8 mouse cellular contexts compared by ENCODE assay signal in the genomic region with DNA sequence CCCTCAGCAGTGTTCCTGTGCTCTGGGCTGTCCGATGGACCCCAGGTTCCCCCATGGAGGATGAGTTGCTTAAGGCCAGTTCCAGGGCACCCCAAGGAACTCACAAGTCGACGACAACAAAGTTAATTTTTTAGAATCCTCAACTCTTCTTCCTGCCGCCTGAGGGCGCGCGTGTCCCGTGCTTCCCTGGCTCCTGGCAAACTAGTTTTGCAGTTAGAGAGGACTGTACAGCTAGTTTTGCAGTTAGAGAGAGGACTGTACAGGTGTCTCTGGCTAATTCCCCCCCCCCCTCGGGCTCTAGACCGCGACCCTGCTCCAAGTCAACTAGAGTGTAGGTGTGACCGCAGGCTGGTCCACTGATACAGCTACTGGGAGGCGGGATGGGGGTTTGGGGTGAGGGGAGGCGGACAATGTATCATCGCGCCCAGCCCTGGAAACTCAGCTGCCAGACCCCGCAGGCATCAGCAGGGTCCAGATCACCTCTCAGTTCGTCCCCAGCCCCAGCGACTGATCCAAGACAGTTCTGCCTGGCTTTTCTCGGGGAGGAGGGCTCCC. TPM values are rescaled to one million over a fixed set of nuclear protein-coding genes. Genes with fewer than 3 reads are reported as not detected.
A peak's percentile ranks its signal among the peaks of the same experiment; 100 is the strongest.
DNase-seq lines count a peak whose midpoint lies in the region; ATAC-seq and TF ChIP-seq lines count a peak whose summit lies in the region.

No protein-coding gene starts in this region.

- peak; percentile 15 for ATAC-seq in inflammation-experienced regulatory T-cells, adult 6 months
- no peak for ATAC-seq in liver, embryonic 16.5 days (ENCODE audit: low read depth)

- peaks cover 3% of the 10 kb centered on the region; the same call in 1 of the 2 replicates for H3K36me3 ChIP-seq in liver, embryonic 16.5 days (ENCODE audit: control insufficient read depth, insufficient read depth)

- H3K4me3 ChIP-seq in cerebellum, adult 2 months (replicated peaks; ENCODE audit: insufficient read depth, low read depth, low read length): no peak overlapping the region
- peak overlapping the region; percentile 80 for H3K4me3 ChIP-seq in gastrocnemius, adult 2 months
- no peak overlapping the region for H3K4me3 ChIP-seq in liver, embryonic 16.5 days (ENCODE audit: low read depth, low read length)
- no peak overlapping the region for H3K4me3 ChIP-seq in olfactory bulb, adult 2 months (ENCODE audit: insufficient read depth, low read depth, low read length)

- peak overlapping the region; percentile 91; the same call in 1 of the 2 replicates for H3K4me2 ChIP-seq in liver, embryonic 16.5 days (ENCODE audit: low read depth, low read length)

- TF ChIP-seq CTCF in cerebellum, adult 2 months (IDR thresholded peaks at IDR 0.05; ENCODE audit: borderline replicate concordance, insufficient read depth, low read depth, low read length): peak; percentile 95
- TF ChIP-seq CTCF in gastrocnemius, adult 2 months (IDR thresholded peaks at IDR 0.05): peak; percentile 86
- TF ChIP-seq CTCF in olfactory bulb, adult 2 months (IDR thresholded peaks at IDR 0.05; ENCODE audit: insufficient read depth, low read depth, low read length): peak; percentile 85

- peak; percentile 45 to 61 for DNase-seq in right cerebral cortex, adult 2 months (ENCODE audit: low spot score in 2 of 2)
- DNase-seq in right cerebral cortex, postnatal 25 days: no peak
- DNase-seq in cerebellum, adult 2 months: peak; percentile 69 to 73
- peak; percentile 82 for DNase-seq in gastrocnemius, adult 2 months
- peak; percentile 56 to 81 for DNase-seq in thymus, postnatal 10 days (ENCODE audit: low spot score in 2 of 2)

- no peak for TF ChIP-seq POLR2A in cerebellum, adult 2 months (IDR thresholded peaks at IDR 0.05; ENCODE audit: borderline replicate concordance, insufficient read depth, low read length)
- TF ChIP-seq POLR2A in olfactory bulb, adult 2 months (IDR thresholded peaks at IDR 0.05; ENCODE audit: insufficient read depth, low read depth, low read length): no peak

- H3K9me3 ChIP-seq in liver, embryonic 16.5 days (replicated peaks; ENCODE audit: control insufficient read depth, low read length): no peaks in the 10 kb centered on the region

- peaks cover 11% of the 10 kb centered on the region; the same call in 1 of the 2 replicates for H3K4me1 ChIP-seq in cerebellum, adult 2 months (ENCODE audit: control insufficient read depth, insufficient read depth, low read length)
- peaks cover 19% of the 10 kb centered on the region for H3K4me1 ChIP-seq in liver, embryonic 16.5 days (ENCODE audit: control insufficient read depth, low read depth, low read length)
- peaks cover 10% of the 10 kb centered on the region; the same call in 1 of the 2 replicates for H3K4me1 ChIP-seq in olfactory bulb, adult 2 months (ENCODE audit: control insufficient read depth, insufficient read depth, low read length)

- 20% methylated on average over 20 of the region's 20 CpGs for WGBS in cerebellum, adult 2 months
- 26% methylated on average over 20 of the region's 20 CpGs for WGBS in liver, embryonic 16.5 days (ENCODE audit: insufficient replicate concordance)
- 22% methylated on average over 20 of the region's 20 CpGs for WGBS in olfactory bulb, adult 2 months

- H3K9ac ChIP-seq in liver, embryonic 16.5 days (ENCODE audit: low read depth, low read length): no peak overlapping the region

- H3K27ac ChIP-seq in cerebellum, adult 2 months (ENCODE audit: insufficient read depth, low read length): no peak overlapping the region
- H3K27ac ChIP-seq in gastrocnemius, adult 2 months: peak overlapping the region; percentile 92
- H3K27ac ChIP-seq in liver, embryonic 16.5 days (ENCODE audit: low read length): peak overlapping the region; percentile 80; the same call in 1 of the 2 replicates
- H3K27ac ChIP-seq in olfactory bulb, adult 2 months (ENCODE audit: insufficient read depth, low read depth, low read length): no peak overlapping the region

- intact Hi-C loops in gastrocnemius, adult 2 months (cut with DNase I): loop anchor here (1.0 to 10.0 kb wide), 3 partner anchors 49 to 368 kb away; no protein-coding TSS in a partner anchor

- H3K27me3 ChIP-seq in cerebellum, adult 2 months (ENCODE audit: control insufficient read depth, insufficient read depth, low read length): no peaks in the 10 kb centered on the region
- H3K27me3 ChIP-seq in liver, embryonic 16.5 days (ENCODE audit: control insufficient read depth, insufficient read depth, low read depth, low read length): peaks cover under 1% of the 10 kb centered on the region

RNA-seq across cellular contexts. Expression of gene Fam207a, which starts 1.6 kb away (rescaled TPM):
- polyA plus RNA-seq in cerebellum, adult 2 months (2012; rRNA removed): 36.5 and 39.0 TPM in 2 replicates
- total RNA-seq in gastrocnemius, adult 2 months (2021): 1 to 10 TPM; 5.4 to 8.4 TPM
- polyA plus RNA-seq in inflammation-experienced regulatory T-cells, adult 6 months (2017; shearing (Covaris generic)): 10 to 100 TPM; 13.7 to 16.1 (median 15.1) TPM
- polyA plus RNA-seq in liver, embryonic 16.5 days (2015; fragmentation: Nextera tagmentation; extraction: Ambion mirVana): 12.1 and 13.8 TPM in 2 replicates
- not detected in 2 replicates for polyA plus RNA-seq in olfactory bulb, adult 2 months (2012; ENCODE audit: insufficient read depth, insufficient read length, low replicate concordance, missing spikeins)

RNA-seq across cellular contexts. Expression of gene Itgb2, which starts 12.9 kb away (rescaled TPM):
- polyA plus RNA-seq in cerebellum, adult 2 months (2012; rRNA removed): 2.3 and 2.4 TPM in 2 replicates
- total RNA-seq in gastrocnemius, adult 2 months (2021): 1 to 10 TPM in 1 of 2 experiments, under 1 TPM in 1; 0.92 to 1.8 TPM
- polyA plus RNA-seq in inflammation-experienced regulatory T-cells, adult 6 months (2017; shearing (Covaris generic)): 100 to 1,000 TPM; 493 to 517 (median 499) TPM
- 18.2 and 20.6 TPM in 2 replicates for polyA plus RNA-seq in liver, embryonic 16.5 days (2015; fragmentation: Nextera tagmentation; extraction: Ambion mirVana)
- 191 TPM in 1 of 2 replicates, not detected in the other for polyA plus RNA-seq in olfactory bulb, adult 2 months (2012; ENCODE audit: insufficient read depth, insufficient read length, low replicate concordance, missing spikeins)

Comparison
In these comparisons a context has a peak if more than half of its experiments do, and no peak if none do; other contexts are left out.
1. H3K27ac ChIP-seq: peak in gastrocnemius, adult 2 months (single experiment) and liver, embryonic 16.5 days (single experiment); none in cerebellum, adult 2 months (single experiment) and olfactory bulb, adult 2 months (single experiment).
2. Peak in every context shown above with its lines, with median percentiles within 50 percentile points of each other: CTCF ChIP-seq.